Mouse (Mus musculus): Measurements from ENCODE around the gene Fkbpl.
A peak's percentile ranks its signal among the peaks of the same experiment; 100 is the strongest.

The Fkbpl gene

DNA sequence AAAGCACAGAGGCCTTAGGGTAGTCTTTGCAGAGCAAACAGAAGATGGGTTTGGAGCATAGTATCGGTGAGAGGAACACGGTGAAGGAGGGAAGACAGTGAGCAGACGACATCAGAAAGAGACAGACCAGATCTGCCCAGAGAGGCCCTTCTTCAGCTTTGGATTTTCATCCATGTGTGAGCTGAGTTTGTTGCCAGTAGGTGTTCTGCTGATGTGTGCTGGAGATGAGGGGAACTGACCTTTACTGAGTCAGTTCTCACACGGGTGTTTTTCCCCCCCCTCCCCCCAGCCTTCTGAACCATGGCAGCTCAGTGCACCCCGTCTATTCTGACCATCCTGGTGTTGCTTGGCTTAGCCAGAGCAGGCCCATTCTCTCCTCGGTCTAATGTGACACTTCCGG, 25.7 kb downstream of the Fkbpl start, which contains the start of gene Tnxb:
TSS of gene Tnxb (plus strand) at position 301 of the 400 bp plus-strand sequence.
- no peak for DNase-seq

- no peak for DNase-seq
Measured at GRCm38 (mm10) chr17:34671151-34672066, 26.8 kb downstream of the Fkbpl start.

DNA sequence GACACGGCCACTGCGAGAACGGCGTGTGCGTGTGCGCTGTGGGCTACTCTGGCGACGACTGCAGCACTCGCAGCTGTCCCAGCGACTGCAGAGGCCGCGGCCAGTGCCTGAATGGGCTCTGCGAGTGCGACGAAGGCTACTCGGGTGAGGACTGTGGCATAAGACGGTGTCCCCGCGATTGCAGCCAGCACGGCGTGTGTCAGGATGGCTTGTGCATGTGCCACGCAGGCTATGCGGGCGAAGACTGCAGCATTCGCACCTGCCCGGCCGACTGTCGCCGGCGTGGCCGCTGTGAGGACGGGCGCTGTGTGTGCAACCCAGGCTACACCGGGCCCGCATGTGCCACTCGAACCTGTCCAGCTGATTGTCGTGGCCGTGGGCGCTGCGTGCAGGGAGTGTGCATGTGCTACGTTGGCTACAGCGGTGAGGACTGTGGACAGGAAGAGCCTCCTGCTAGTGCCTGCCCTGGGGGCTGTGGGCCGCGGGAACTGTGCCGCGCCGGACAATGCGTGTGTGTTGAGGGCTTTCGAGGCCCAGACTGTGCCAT, 27.8 kb downstream of the Fkbpl start:
- no peak for DNase-seq

- DNase-seq = no peak
Measured at GRCm38 (mm10) chr17:34673139-34673538, 28.6 kb downstream of the Fkbpl start.

DNA sequence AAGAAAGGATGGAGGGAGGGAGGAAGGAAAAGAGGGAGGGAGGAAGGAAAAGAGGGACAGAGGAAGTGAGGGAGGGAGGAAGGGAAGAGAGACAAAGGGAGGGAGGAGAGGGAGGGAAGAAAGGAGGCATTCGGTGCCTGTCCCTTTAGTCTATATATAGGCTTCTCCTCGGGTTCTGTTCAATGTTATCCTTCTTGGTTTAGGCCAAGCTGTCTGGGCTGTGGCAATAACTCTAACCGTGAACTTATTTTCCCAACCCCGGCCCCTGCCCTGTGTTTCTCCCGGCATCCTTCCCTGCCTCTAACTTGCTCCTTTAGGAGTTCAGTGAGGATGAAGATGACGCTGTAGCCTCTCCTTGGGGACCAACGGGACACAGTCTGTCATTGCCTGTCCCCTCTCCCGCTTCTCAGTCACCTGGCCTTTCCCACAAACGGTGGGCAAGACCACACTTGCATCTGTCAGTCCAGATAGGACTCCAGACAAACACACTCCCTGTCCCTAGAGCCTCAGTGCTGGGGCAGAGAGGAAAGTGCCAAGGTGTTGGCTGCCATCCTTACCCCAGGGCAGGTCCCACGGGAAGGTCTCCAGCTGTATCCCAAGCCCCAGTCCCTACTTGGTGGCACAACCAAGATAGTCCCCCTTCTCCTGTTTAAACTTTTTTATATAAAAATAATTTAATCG, 30.1 kb downstream of the Fkbpl start:
- no peak for DNase-seq

GRCm38 (mm10) chr17:34675205-34676092, 30.9 kb downstream of the Fkbpl start:
- DNase-seq = peak in 1 of 2 experiments; percentile 43

GRCm38 (mm10) chr17:34676093-34676460, 31.5 kb downstream of the Fkbpl start:
- peak; percentile 72 to 74 for DNase-seq

DNA sequence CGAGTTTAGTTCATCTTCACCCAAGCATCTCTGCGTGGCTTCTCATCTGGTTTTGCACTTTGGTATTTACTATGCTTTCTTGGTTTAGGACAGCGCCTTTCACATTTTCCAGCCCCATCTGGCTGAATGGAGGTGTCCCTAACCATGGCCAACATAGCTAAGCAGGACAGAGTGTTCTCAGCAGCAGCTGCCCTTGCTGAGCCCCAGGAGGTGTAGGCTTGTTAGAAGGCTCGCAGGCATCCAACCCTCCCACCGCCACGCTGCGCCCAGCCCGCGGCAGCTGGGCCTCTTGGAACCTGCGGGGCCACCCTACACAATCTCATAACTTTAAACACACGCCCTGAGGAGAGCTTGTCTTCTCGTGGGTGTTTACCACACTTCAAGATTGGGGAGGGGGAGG, 32.1 kb downstream of the Fkbpl start:
- no peak for DNase-seq

GRCm38 (mm10) chr17:34680191-34680590, 35.6 kb downstream of the Fkbpl start:
- DNase-seq = no peak

DNA sequence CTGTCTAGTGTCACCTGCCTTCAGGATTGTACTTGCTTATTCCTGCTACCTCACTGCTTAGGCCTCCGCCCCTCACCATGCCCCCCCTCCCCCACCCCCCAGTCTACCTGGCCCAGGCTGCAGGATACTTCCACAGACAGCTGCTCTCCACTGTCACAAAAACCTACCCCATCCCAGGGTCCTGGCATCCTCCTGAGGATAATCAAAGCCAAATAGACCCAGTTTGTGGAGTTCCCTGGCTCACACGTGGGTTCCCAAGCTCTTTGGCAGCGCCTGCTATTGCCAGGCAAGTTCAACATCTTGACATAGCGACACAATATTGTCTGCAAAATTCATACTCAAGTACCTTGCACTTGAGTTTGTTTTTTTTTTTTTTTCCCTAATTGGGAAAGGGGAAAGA, 36.1 kb downstream of the Fkbpl start:
- no peak for DNase-seq

DNA sequence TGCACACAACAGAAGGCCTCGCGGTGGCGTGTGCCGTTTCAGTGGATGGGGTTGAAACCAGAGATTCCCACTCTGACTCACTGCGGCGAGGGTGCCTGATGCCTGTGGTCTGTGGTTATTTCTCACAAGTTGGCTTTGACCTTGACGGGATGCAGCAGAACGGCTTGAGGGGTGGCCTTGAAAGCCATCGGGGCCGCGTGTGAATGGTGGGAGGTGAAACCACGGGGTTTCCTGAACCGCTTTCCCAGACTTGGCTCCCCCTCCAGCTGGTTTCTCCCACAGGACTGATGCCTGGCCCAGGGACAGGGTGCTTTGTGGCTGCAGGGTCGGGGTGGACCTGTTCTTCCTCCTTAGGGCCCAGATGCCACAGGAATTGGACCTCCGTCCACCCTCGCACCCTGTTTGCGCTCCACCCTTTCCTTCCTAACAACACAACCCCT, 36.6 kb downstream of the Fkbpl start:
- peak; percentile 38 to 54 for DNase-seq

DNA sequence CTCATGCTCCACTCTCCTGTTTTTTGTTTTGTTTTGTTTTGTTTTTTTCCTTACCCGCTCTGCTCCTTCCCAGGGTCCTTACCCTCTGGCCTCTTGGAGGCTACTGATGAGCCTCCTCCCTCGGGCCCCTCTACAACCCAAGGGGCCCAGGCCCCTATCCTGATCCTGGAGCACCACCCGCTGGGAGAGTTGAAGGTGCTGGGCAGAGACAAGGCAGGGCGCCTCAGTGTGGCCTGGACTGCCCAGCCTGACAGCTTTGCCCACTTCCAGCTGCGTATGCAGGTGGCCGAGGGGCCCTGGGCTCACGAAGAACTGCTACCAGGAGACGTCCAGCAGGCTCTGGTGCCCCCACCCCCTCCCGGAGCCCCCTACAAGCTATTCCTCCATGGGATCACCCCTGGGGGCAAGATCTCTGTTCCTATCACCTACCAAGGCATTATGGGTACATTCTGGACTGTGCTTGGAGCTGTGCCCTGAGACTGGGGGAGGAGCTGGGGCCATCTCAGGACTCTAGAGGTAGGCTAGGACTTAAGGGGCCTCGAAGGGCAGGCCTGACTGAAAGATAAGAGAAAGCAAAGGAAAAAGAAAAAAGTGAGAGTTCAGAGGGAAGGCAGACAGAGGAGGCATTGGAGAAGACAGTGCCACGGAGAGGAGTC, 37.4 kb downstream of the Fkbpl start:
- no peak for DNase-seq

DNA sequence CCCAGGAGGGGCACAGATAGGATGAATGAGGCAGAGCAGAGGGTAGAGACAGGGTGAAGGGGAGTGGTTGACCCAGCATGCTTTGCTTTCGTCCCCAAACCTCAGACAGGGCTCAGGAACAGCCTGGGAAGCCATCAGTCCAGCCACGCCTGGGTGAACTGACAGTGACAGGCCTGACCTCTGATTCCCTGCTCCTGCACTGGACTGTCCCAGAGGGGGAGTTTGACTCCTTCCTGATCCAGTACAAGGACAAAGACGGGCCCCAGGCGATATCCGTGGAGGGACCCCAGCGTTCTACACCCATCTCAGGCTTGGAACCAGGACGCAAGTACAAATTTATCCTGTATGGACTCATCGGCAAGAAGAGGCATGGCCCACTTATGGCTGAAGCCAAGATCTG, 38.6 kb downstream of the Fkbpl start:
- no peak for DNase-seq

- no peak for DNase-seq
Measured at GRCm38 (mm10) chr17:34683686-34684220, 39.2 kb downstream of the Fkbpl start.

DNA sequence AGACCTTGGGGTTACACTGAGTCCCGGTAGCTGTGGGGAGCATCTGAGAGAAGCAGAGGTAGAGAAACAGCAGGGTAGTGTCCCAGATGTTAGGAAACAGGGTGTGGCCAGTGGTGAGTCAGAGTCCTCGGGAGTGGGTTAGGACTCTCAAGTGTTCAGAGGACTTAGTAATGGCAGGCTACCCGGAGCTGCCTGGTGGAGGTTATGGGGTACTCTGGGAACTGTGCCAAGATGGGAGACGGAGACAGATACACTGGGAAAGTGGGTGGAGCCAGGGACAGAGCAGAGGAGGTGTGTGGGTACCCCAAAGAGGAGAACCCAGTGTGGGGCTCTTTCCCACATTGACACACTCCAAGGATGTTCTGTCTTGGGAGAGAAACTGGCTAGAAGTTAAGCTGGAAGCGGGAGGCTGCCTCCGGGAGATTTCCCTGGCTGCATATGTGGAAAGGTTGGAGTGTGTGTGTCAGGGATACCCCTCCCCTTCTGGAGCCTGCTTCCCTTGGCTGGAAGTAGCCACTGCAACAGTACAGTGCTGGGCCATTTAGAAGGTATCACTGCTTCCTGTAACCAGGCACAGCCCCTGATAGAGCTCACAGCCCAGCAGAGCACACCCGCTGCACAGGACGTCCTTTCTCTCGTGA, 39.8 kb downstream of the Fkbpl start:
- no peak for DNase-seq

GRCm38 (mm10) chr17:34685120-34686110, 40.9 kb downstream of the Fkbpl start:
- DNase-seq = no peak

GRCm38 (mm10) chr17:34688889-34689288, 44.3 kb downstream of the Fkbpl start:
- no peak for DNase-seq

GRCm38 (mm10) chr17:34690458-34690857, 45.9 kb downstream of the Fkbpl start:
- peak; percentile 27 to 45 for DNase-seq

DNA sequence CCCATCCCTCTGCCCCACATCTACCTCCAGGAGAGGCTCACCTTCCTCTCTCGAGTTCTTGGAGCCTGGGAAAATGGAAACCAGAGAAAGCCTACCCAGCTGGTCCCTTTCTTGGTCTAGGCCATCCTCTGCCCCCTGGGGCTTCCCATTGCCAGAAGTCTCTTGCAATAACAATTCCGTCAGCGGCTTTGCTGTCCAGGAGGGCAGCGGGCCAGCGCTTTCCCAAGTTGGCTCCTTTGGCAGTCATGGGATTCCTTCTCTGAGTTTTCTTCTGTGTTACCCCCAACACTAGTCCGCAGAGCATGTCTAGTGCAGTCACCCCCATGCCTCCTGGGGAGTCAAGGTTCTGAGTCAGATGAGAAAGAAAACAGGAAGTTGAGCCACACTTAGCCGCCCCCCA, 48.3 kb downstream of the Fkbpl start:
- peak; percentile 31 to 46 for DNase-seq

All from kidney, adult 8-10 months (tissue).